ENCODE assay signal across 7 mouse cellular contexts in the genomic region with DNA sequence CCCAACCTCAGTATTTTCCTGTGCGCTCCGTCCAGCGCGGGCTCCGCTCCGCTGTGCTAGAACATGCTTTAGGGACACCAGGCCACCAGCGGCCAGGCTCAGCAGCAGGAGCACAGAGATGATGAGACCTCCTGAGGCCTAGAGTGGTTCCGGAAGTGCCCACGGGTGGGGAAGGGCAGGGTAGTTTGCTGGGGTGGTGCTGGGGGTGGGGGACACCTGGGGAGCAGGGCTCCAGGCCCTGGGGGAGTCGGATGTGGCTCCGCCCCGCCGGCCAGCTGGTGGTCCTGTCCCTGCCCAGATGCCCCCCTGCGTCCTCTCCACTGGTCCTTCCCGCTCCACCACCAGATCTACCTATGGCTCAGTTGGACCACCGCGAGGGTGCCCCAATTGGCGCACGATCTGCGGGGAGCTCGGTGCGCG. TPM values are rescaled to one million over a fixed set of nuclear protein-coding genes. Genes with fewer than 3 reads are reported as not detected.
A peak's percentile ranks its signal among the peaks of the same experiment; 100 is the strongest.
DNase-seq lines count a peak whose midpoint lies in the region; ATAC-seq and TF ChIP-seq lines count a peak whose summit lies in the region.

No protein-coding gene starts in this region.

- peak overlapping the region; percentile 44 for H3K4me3 ChIP-seq in lung, embryonic 14.5 days (ENCODE audit: low read depth, low read length)
- peak overlapping the region; percentile 65 for H3K4me3 ChIP-seq in embryonic facial prominence, embryonic 10.5 days
- H3K4me3 ChIP-seq in hindbrain, postnatal 0 days (ENCODE audit: low read length), result peak overlapping the region; percentile 31

- H3K9me3 ChIP-seq in lung, embryonic 14.5 days (ENCODE audit: low read depth, low read length), result no peaks in the 10 kb centered on the region
- H3K9me3 ChIP-seq in embryonic facial prominence, embryonic 10.5 days, result no peaks in the 10 kb centered on the region
- no peaks in the 10 kb centered on the region for H3K9me3 ChIP-seq in hindbrain, postnatal 0 days (ENCODE audit: low read length)

- no peaks in the 10 kb centered on the region for H3K36me3 ChIP-seq in lung, embryonic 14.5 days (ENCODE audit: insufficient read depth)
- H3K36me3 ChIP-seq in embryonic facial prominence, embryonic 10.5 days (replicated peaks), result no peaks in the 10 kb centered on the region
- H3K36me3 ChIP-seq in hindbrain, postnatal 0 days (ENCODE audit: insufficient read depth, low read length), result no peaks in the 10 kb centered on the region

- 2% methylated on average over 23 of the region's 23 CpGs for WGBS in lung, embryonic 14.5 days
- WGBS in embryonic facial prominence, embryonic 10.5 days, result 1% methylated on average over 23 of the region's 23 CpGs
- 4% methylated on average over 23 of the region's 23 CpGs for WGBS in hindbrain, postnatal 0 days

- DNase-seq in lung, embryonic 14.5 days, result peak; percentile 67
- no peak for DNase-seq in lung, postnatal 14 days
- peak; percentile 64 for DNase-seq in embryonic facial prominence, embryonic 10.5 days (ENCODE audit: low spot score)
- DNase-seq in hindbrain, postnatal 0 days (ENCODE audit: low spot score), result peak; percentile 54
- DNase-seq in lung, postnatal 10 days, result peak; percentile 51
- peak; percentile 24 to 40 for DNase-seq in thymus, postnatal 10 days (ENCODE audit: low spot score in 2 of 2)
- DNase-seq in MN1 (ENCODE audit: low spot score), result no peak

- H3K4me2 ChIP-seq in lung, embryonic 14.5 days, result peak overlapping the region; percentile 94
- peak overlapping the region; percentile 67 for H3K4me2 ChIP-seq in hindbrain, postnatal 0 days (ENCODE audit: low read depth, low read length)

- peaks cover 15% of the 10 kb centered on the region; the same call in 1 of the 2 replicates for H3K27me3 ChIP-seq in lung, embryonic 14.5 days (ENCODE audit: insufficient read depth, low read length)
- H3K27me3 ChIP-seq in embryonic facial prominence, embryonic 10.5 days (replicated peaks; ENCODE audit: low read depth, poor library complexity, severe bottlenecking), result peaks cover 26% of the 10 kb centered on the region
- no peaks in the 10 kb centered on the region for H3K27me3 ChIP-seq in hindbrain, postnatal 0 days (ENCODE audit: insufficient read depth, low read length)

- 0 out of 2 replicates have a peak, but pooled peaks cover 4% of the 10 kb centered on the region for H3K4me1 ChIP-seq in lung, embryonic 14.5 days (ENCODE audit: insufficient read depth)
- peaks cover 27% of the 10 kb centered on the region for H3K4me1 ChIP-seq in embryonic facial prominence, embryonic 10.5 days
- peaks cover 3% of the 10 kb centered on the region; the same call in 1 of the 2 replicates for H3K4me1 ChIP-seq in hindbrain, postnatal 0 days (ENCODE audit: insufficient read depth, low read length)

- peak; percentile 73 for ATAC-seq in lung, embryonic 14.5 days (ENCODE audit: insufficient read depth)
- peak; percentile 52 for ATAC-seq in hindbrain, postnatal 0 days

- H3K9ac ChIP-seq in lung, embryonic 14.5 days, result peak overlapping the region; percentile 59
- H3K9ac ChIP-seq in hindbrain, postnatal 0 days (replicated peaks; ENCODE audit: low read length), result peak overlapping the region; percentile 43

- no peak for TF ChIP-seq CTCF in lung, embryonic 14.5 days (IDR thresholded peaks at IDR 0.05; ENCODE audit: low read depth)
- no peak for TF ChIP-seq CTCF in hindbrain, postnatal 0 days (IDR thresholded peaks at IDR 0.05; ENCODE audit: low read depth)

- H3K27ac ChIP-seq in lung, embryonic 14.5 days (ENCODE audit: low read depth), result no peak overlapping the region
- H3K27ac ChIP-seq in embryonic facial prominence, embryonic 10.5 days (replicated peaks), result peak overlapping the region; percentile 79
- H3K27ac ChIP-seq in hindbrain, postnatal 0 days, result no peak overlapping the region

RNA-seq across cellular contexts. Expression of gene Gm5134, which starts 3.5 kb away (rescaled TPM):
- polyA plus RNA-seq in lung, embryonic 14.5 days (2014; fragmentation: Nextera tagmentation; extraction: Ambion mirVana), result 0.14 TPM in 1 of 2 replicates, not detected in the other
- 0.10 TPM in 1 of 2 replicates, not detected in the other for polyA plus RNA-seq in embryonic facial prominence, embryonic 10.5 days (2016; fragmentation: Nextera tagmentation; extraction: Ambion mirVana)
- not detected in 2 replicates for total RNA-seq in hindbrain, postnatal 0 days (2014; rRNA removed)
- polyA plus RNA-seq in hindbrain, postnatal 0 days (2015; fragmentation: Nextera tagmentation; extraction: Ambion mirVana), result not detected in 2 replicates

RNA-seq across cellular contexts. Expression of gene Vpreb3, which starts 7.9 kb away (rescaled TPM):
- polyA plus RNA-seq in lung, embryonic 14.5 days (2014; fragmentation: Nextera tagmentation; extraction: Ambion mirVana), result 0.63 and 0.87 TPM in 2 replicates
- polyA plus RNA-seq in embryonic facial prominence, embryonic 10.5 days (2016; fragmentation: Nextera tagmentation; extraction: Ambion mirVana), result 0.42 and 1.1 TPM in 2 replicates
- total RNA-seq in hindbrain, postnatal 0 days (2014; rRNA removed), result not detected in 2 replicates
- 0.52 and 0.75 TPM in 2 replicates for polyA plus RNA-seq in hindbrain, postnatal 0 days (2015; fragmentation: Nextera tagmentation; extraction: Ambion mirVana)

RNA-seq across cellular contexts. Expression of gene Gm867, which starts 10.3 kb away (rescaled TPM):
- polyA plus RNA-seq in lung, embryonic 14.5 days (2014; fragmentation: Nextera tagmentation; extraction: Ambion mirVana), result 0.30 and 0.39 TPM in 2 replicates
- 0.29 and 0.56 TPM in 2 replicates for polyA plus RNA-seq in embryonic facial prominence, embryonic 10.5 days (2016; fragmentation: Nextera tagmentation; extraction: Ambion mirVana)
- total RNA-seq in hindbrain, postnatal 0 days (2014; rRNA removed), result 0.73 TPM in 1 of 2 replicates, not detected in the other
- polyA plus RNA-seq in hindbrain, postnatal 0 days (2015; fragmentation: Nextera tagmentation; extraction: Ambion mirVana), result 2.3 and 2.4 TPM in 2 replicates

RNA-seq across cellular contexts. Expression of gene Mmp11, which starts 14.5 kb away (rescaled TPM):
- polyA plus RNA-seq in lung, embryonic 14.5 days (2014; fragmentation: Nextera tagmentation; extraction: Ambion mirVana), result 61.8 and 61.9 TPM in 2 replicates
- 36.7 and 46.4 TPM in 2 replicates for polyA plus RNA-seq in embryonic facial prominence, embryonic 10.5 days (2016; fragmentation: Nextera tagmentation; extraction: Ambion mirVana)
- total RNA-seq in hindbrain, postnatal 0 days (2014; rRNA removed), result 6.1 and 9.5 TPM in 2 replicates
- 7.8 and 8.3 TPM in 2 replicates for polyA plus RNA-seq in hindbrain, postnatal 0 days (2015; fragmentation: Nextera tagmentation; extraction: Ambion mirVana)

RNA-seq across cellular contexts. Expression of gene Chchd10, which starts 17.9 kb away (rescaled TPM):
- polyA plus RNA-seq in lung, embryonic 14.5 days (2014; fragmentation: Nextera tagmentation; extraction: Ambion mirVana), result 24.3 and 35.2 TPM in 2 replicates
- 8.4 and 9.6 TPM in 2 replicates for polyA plus RNA-seq in embryonic facial prominence, embryonic 10.5 days (2016; fragmentation: Nextera tagmentation; extraction: Ambion mirVana)
- 327 and 332 TPM in 2 replicates for total RNA-seq in hindbrain, postnatal 0 days (2014; rRNA removed)
- 304 and 312 TPM in 2 replicates for polyA plus RNA-seq in hindbrain, postnatal 0 days (2015; fragmentation: Nextera tagmentation; extraction: Ambion mirVana)

Comparison
In these comparisons a context has a peak if more than half of its experiments do, and no peak if none do; other contexts are left out.
1. DNase-seq: peak in lung, embryonic 14.5 days (single experiment), embryonic facial prominence, embryonic 10.5 days (single experiment), hindbrain, postnatal 0 days (single experiment), lung, postnatal 10 days (single experiment) and thymus, postnatal 10 days (2 of 2); none in lung, postnatal 14 days (single experiment) and MN1 (single experiment).
2. Peak in every context shown above with its lines, with median percentiles within 50 percentile points of each other: H3K4me3 ChIP-seq.